Mouse (Mus musculus) liver, embryonic 14.5 days (tissue): ENCODE measurements around the gene Ltbp2. TPM values are rescaled to one million over a fixed set of nuclear protein-coding genes. Genes with fewer than 3 reads are reported as not detected.

Experiments used
- ATAC-seq: fragments of 200-750 bp; cut with Nextera tagmentation; 2 replicates; pipeline ENCODE4 v1.8.0; 2017; ENCODE audit warnings: moderate number of reproducible peaks, mild to moderate bottlenecking, moderate library complexity; ENCODE audit not compliant: insufficient read depth
- DNase-seq, 3 experiments: peaks; one replicate each; pipeline ENCODE4 v3.0.0-alpha.2; 2012 to 2013; ENCODE audit warnings: low read depth in 3 of 3, low spot score in 3 of 3
- H3K27ac ChIP-seq: fragments of 300-500 bp; sonication (generic); 2 replicates; pipeline ENCODE4 v1.5.1; 2014; ENCODE audit warnings: moderate library complexity, mild to moderate bottlenecking, control low read depth, inconsistent platforms
- H3K27me3 ChIP-seq: fragments of 300-500 bp; sonication (generic); 2 replicates; pipeline ENCODE4 v1.6.1; 2014; ENCODE audit warnings: mild to moderate bottlenecking, low read length, moderate library complexity; ENCODE audit not compliant: control insufficient read depth, insufficient read depth
- H3K36me3 ChIP-seq: fragments of 300-500 bp; sonication (generic); replicated peaks from 2 replicates; pipeline ENCODE4 v1.6.1; 2014; ENCODE audit warnings: low read depth; ENCODE audit not compliant: control insufficient read depth, insufficient read depth
- H3K4me1 ChIP-seq, 2 experiments: fragments of 200-500 bp in 1 of 2; fragments of 300-500 bp in 1 of 2; sonication (generic) in 1 of 2; replicated peaks; 2 replicates each; pipeline ENCODE4 v1.6.1; 2012 to 2014; ENCODE audit warnings: antibody characterized with exemption in 1 of 2, inconsistent platforms in 1 of 2, low read length in 1 of 2; ENCODE audit not compliant: control insufficient read depth in 2 of 2, insufficient read depth in 2 of 2
- H3K4me2 ChIP-seq: fragments of 300-500 bp; sonication (generic); 2 replicates; pipeline ENCODE4 v1.6.1; 2014; ENCODE audit warnings: low read depth, mild to moderate bottlenecking, control low read depth, moderate library complexity
- H3K4me3 ChIP-seq, 2 experiments: fragments of 200-500 bp in 1 of 2; fragments of 300-500 bp in 1 of 2; sonication (generic) in 1 of 2; 2 replicates each; pipeline ENCODE4 v1.5.1; 2012 to 2014; ENCODE audit warnings: low read depth in 2 of 2, low read length in 2 of 2, mild to moderate bottlenecking in 2 of 2, control low read depth in 1 of 2, inconsistent platforms in 1 of 2, moderate library complexity in 1 of 2; ENCODE audit not compliant: insufficient read depth in 1 of 2
- H3K9ac ChIP-seq: fragments of 300-500 bp; sonication (generic); replicated peaks from 2 replicates; pipeline ENCODE4 v1.6.1; 2014; ENCODE audit warnings: mild to moderate bottlenecking, control low read depth, moderate library complexity
- H3K9me3 ChIP-seq: fragments of 300-500 bp; sonication (generic); 2 replicates; pipeline ENCODE4 v1.6.1; 2016; ENCODE audit warnings: low read length, mixed read lengths; ENCODE audit not compliant: control insufficient read depth
- CTCF ChIP-seq: IDR thresholded peaks from 2 replicates; pipeline ENCODE4 v1.5.1; 2016; ENCODE audit warnings: antibody characterized with exemption, low read depth, control low read depth
- EP300 ChIP-seq: IDR thresholded peaks from 2 replicates; pipeline ENCODE4 v1.6.1; 2016; ENCODE audit warnings: antibody characterized with exemption, low read depth
- WGBS: fragments of 180-500 bp; shearing (Covaris S2); extraction: QIAGEN DNeasy Blood & Tissue Kit; methylation state at CpG from one replicate; pipeline ENCODE4 v1.1.7; 2014; ENCODE audit not compliant: insufficient replicate concordance; 5-methylcytosine and 5-hydroxymethylcytosine counted together
- polyA plus RNA-seq, 2 experiments: library from polyadenylated mRNA; depleted of rRNA in 1 of 2; stranded (reverse) in 1 of 2; unstranded in 1 of 2; fragments of >200 nt; fragmentation: Nextera tagmentation in 1 of 2; extraction: Ambion mirVana in 1 of 2; gene quantifications; 2 replicates each; pipeline versions ENCODE4 v1.2.1 to v1.2.3; 2012 to 2014

Gene Ltbp2
- polyA plus RNA-seq, 2 experiments: 0.08 to 0.21 TPM

DNA sequence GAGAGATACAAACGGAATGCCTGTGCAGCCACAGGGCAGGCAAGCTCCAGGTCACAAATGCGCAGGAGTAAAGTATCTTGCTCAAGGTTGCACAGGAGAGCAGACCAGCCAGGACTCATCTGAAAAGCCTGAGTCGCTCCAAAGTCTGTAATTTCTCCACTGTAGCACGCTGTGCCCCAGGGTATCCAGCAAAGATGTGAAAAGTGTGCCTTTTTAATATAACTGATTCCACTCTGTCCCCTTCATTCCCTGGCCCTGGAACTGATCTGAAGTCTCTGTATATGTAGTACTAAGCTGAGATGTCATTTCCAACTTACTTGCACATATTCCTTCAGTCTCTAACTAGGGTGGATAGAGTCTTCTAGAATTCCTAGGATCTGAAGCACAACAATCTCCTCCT is 6.5 kb upstream of the Ltbp2 start:
- no peak overlapping the region for H3K4me3 ChIP-seq
- no peaks in the 10 kb centered on the region for H3K9me3 ChIP-seq
- H3K27ac ChIP-seq: no peak overlapping the region
- H3K27me3 ChIP-seq: no peaks in the 10 kb centered on the region; the same call in 1 of the 2 replicates
- no peaks in the 10 kb centered on the region for H3K4me1 ChIP-seq
- 62% methylated on average over 4 of the region's 4 CpGs for WGBS
- H3K4me2 ChIP-seq: no peak overlapping the region
- ATAC-seq (no peak), DNase-seq (no peak)
- TF ChIP-seq CTCF (no peak), EP300 (no peak)
- no peaks in the 10 kb centered on the region for H3K36me3 ChIP-seq
- H3K9ac ChIP-seq: no peak overlapping the region

DNA sequence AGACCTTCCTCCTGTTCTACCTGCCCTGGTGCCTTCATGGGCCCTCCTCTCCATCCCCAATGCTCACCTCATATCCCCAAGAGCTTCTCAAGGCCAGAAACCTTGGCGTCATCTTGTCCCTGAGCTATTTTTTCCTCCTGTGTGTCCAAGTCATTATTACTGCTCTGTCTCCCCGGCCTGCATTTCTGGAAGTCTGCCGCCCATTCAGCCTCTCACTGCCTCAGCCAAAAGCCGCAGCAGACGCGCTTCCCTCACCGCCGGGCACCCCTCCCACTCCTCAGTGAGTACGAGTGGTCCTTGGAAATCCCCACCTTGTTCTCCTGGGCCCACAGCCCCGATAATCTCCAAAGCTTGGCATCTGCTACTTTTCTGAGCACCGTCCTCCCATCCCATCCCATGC is 3.8 kb upstream of the Ltbp2 start:
- Histone ChIP-seq H3K27ac (no peak overlapping the region), H3K4me2 (no peak overlapping the region), H3K4me3 (no peak overlapping the region), H3K9me3 (no peaks in the 10 kb centered on the region), H3K36me3 (no peaks in the 10 kb centered on the region), H3K27me3 (peaks cover 25% of the 10 kb centered on the region), H3K4me1 (no peaks in the 10 kb centered on the region), H3K9ac (no peak overlapping the region)
- ATAC-seq: no peak
- TF ChIP-seq CTCF: no peak
- TF ChIP-seq EP300: no peak
- WGBS: 48% methylated on average over 11 of the region's 11 CpGs
- no peak for DNase-seq

DNA sequence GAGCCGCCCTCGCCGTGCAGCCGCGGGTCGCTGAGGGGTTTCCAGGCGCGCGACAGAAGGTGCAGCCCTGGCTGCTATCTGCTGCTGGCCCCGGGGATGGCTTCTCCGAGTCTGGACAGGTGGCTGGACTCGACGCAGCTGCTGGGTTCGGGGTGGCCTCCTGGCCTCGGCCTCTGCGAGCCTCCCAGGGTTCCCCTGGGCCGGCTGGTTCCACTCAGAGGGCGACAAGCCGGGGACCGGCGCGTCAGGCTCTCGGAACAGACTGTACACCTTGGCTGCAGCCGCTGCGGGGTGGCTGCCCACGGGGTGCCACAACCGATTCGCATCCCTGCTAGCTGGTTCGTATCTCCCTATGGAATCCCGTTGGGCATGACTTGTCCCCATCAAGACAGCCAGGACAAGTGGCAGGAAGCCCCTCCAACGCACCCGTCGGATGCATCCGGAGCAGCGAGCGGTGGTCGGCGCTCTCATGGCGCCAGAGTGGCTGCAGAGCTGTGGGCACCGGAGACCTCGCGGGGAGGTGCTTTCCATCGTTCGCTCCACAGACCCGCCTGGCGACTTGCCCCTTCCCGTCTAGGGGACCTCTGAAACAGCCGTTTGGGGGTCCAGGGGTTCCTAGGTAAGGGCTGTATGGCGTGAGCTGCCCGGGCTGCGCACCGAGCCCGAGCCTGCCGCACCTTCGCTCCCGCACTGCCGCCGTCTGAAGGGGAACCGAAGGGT is 411 bp downstream of the Ltbp2 start:
- ATAC-seq: no peak
- DNase-seq: no peak
- Histone ChIP-seq H3K27ac (no peak overlapping the region), H3K9ac (no peak overlapping the region), H3K4me1 (no peaks in the 10 kb centered on the region), H3K9me3 (no peaks in the 10 kb centered on the region), H3K36me3 (no peaks in the 10 kb centered on the region), H3K4me3 (peak overlapping the region in 1 of 2 experiments; percentile 29; a peak in 2 of 4 replicates), H3K4me2 (peak overlapping the region; percentile 50), H3K27me3 (peaks cover 41% of the 10 kb centered on the region)
- TF ChIP-seq CTCF: no peak
- TF ChIP-seq EP300: no peak
- 2% methylated on average over 59 of the region's 59 CpGs for WGBS

DNA sequence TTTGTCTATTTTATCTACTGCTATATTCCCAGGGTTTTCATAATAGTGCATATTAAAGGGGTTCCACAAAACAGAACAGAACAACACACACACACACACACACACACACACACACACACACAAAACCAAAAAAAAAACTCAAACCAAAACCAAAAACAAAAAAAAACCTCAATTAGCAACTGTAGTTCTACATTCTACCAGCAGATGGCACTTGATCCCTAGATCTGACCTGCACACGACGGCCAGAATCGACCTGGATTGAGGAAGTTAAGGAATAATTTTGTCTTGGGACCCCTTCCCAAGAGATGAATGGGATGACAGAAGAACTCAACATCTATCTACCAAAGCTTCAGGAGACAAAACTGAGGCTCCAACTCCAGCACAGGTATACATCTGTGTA is 2.9 kb downstream of the Ltbp2 start:
- H3K36me3 ChIP-seq: no peaks in the 10 kb centered on the region
- H3K4me2 ChIP-seq: no peak overlapping the region
- H3K27ac ChIP-seq: no peak overlapping the region
- no peak overlapping the region for H3K9ac ChIP-seq
- no peak for ATAC-seq
- H3K4me1 ChIP-seq: no peaks in the 10 kb centered on the region
- no peak for DNase-seq
- TF ChIP-seq EP300: no peak
- peak; percentile 85 for TF ChIP-seq CTCF
- no peaks in the 10 kb centered on the region for H3K9me3 ChIP-seq
- WGBS: 0% methylated on average over 3 of the region's 3 CpGs
- peaks cover 41% of the 10 kb centered on the region for H3K27me3 ChIP-seq
- no peak overlapping the region for H3K4me3 ChIP-seq

DNA sequence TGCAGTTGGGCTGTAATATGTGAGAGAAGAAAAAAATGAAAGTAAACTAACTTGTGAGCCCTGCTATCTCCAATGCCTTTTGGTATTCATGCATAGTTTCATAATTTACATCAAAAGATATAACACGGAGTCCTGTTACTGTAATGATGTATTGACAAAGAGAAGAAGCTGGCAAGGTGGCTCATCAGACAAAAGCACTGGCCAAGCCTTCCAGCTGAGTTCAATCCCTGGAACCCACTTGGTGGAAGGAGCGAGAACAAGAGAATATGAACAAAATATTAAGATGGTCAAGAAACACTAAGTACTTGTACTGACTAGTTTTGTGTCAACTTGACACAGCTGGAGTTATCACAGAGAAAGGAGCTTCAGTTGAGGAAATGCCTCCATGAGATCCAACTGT is 4.0 kb downstream of the Ltbp2 start:
- no peak overlapping the region for H3K9ac ChIP-seq
- no peak for DNase-seq
- no peaks in the 10 kb centered on the region for H3K4me1 ChIP-seq
- H3K36me3 ChIP-seq: no peaks in the 10 kb centered on the region
- no peak overlapping the region for H3K27ac ChIP-seq
- peaks cover 38% of the 10 kb centered on the region for H3K27me3 ChIP-seq
- H3K9me3 ChIP-seq: no peaks in the 10 kb centered on the region
- H3K4me2 ChIP-seq: no peak overlapping the region
- H3K4me3 ChIP-seq: no peak overlapping the region
- no peak for ATAC-seq
- 51% methylated on average over 2 of the region's 2 CpGs for WGBS
- TF ChIP-seq CTCF: no peak
- no peak for TF ChIP-seq EP300
